Mouse (Mus musculus) olfactory bulb, adult 2 months (tissue): ENCODE measurements at regions not wholly inside any gene's neighbourhood (a gene's known extent, or its start where the extent isn't known, plus 50 kb on each side); places are given as distances from the start of the nearest gene placed in this dataset.
"Not testable (repeated sequence)": the region's sequence is repeated elsewhere in the genome, so short reads cannot be mapped to it uniquely, and the experiment has no call there.

Source experiments
- H3K27ac ChIP-seq: fragments of 200-500 bp; 2 replicates; pipeline ENCODE4 v1.5.1; 2012; ENCODE audit warnings: low read depth, low read length; ENCODE audit not compliant: insufficient read depth
- H3K4me1 ChIP-seq: fragments of 200-500 bp; 2 replicates; pipeline ENCODE4 v1.6.1; 2012; ENCODE audit warnings: low read length; ENCODE audit not compliant: control insufficient read depth, insufficient read depth
- H3K4me3 ChIP-seq: fragments of 200-500 bp; 2 replicates; pipeline ENCODE4 v1.5.1; 2012; ENCODE audit warnings: mild to moderate bottlenecking, low read depth, low read length, moderate library complexity; ENCODE audit not compliant: insufficient read depth
- CTCF ChIP-seq: fragments of 200-500 bp; IDR thresholded peaks from 2 replicates; pipeline ENCODE4 v1.5.1; 2012; ENCODE audit warnings: low read depth, mild to moderate bottlenecking, low read length, moderate library complexity; ENCODE audit not compliant: insufficient read depth
- POLR2A ChIP-seq: fragments of 200-500 bp; IDR thresholded peaks from 2 replicates; pipeline ENCODE4 v1.6.1; 2012; ENCODE audit warnings: mild to moderate bottlenecking, low read depth, low read length, moderate library complexity; ENCODE audit not compliant: insufficient read depth
- WGBS: fragments of 180-500 bp; shearing (Covaris S2); methylation state at CpG from one replicate; pipeline ENCODE4 v1.1.7; 2018; 5-methylcytosine and 5-hydroxymethylcytosine counted together

DNA sequence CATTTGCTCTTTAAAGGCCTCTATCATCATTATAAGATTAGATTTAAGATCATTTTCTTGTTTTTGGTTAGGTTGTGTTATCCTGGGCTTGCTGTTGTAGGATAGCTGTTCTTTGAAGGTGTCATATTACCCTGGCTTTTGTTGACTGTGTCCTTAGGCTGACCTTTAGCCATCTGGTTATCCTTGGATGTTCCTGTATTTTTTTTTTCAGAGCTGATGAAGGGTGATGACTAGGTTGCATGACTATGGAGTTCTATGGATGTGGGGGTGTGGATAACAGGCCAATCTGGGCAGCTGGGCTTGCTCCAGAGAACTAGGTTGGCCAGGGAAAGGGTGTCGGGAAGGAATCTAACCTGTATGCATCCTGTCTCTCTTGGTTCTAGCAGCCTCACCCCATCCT is 74.2 kb downstream of the Dmrta1 start:
- WGBS: 92% methylated on average over 1 of the region's 1 CpGs
- H3K4me3 ChIP-seq: no peak overlapping the region
- no peak overlapping the region for H3K27ac ChIP-seq
- no peaks in the 10 kb centered on the region for H3K4me1 ChIP-seq
- TF ChIP-seq CTCF (no peak), POLR2A (no peak)

DNA sequence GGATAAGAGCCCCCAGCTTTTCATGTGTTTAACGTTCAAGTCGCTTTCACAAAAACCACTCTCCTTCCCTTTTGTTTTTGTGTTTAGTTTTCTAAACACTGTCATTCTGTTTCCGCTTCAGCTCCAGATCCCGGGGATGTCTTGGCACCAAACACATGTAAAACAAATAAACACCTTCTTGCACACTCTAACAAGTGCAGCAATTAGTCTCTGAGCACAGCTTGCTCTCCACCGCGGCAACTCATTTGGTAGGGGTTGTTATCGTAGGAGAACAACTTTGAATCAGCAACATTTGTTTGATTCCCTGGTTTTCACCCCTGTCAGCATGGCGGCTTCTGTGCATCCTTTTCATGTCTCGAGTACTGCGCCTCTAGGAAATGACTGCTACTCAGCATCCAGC is 97.0 kb downstream of the Dmrta1 start:
- no peak overlapping the region for H3K4me3 ChIP-seq
- H3K4me1 ChIP-seq: no peaks in the 10 kb centered on the region
- TF ChIP-seq POLR2A (no peak), CTCF (no peak)
- 8% methylated on average over 10 of the region's 10 CpGs for WGBS
- no peak overlapping the region for H3K27ac ChIP-seq

DNA sequence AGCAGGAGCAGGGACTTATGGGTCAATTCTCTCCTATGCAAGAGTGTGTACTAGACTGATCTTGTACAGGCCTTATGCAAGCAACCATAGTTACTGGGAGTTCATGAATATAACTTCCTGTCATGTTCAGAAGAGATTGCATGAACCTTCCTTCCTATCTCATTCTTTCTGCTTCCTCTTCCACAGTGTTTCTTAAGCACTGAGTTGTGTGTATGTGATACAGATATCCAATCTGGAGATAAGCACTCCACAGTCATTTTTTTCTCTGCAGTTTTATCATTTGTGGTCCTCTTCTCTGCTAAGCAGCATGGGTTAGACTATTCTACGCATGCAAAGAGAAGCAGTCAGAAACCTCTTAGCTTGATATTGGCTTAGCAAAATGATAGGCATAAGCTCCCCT is 102.3 kb downstream of the Dmrta1 start:
- H3K27ac ChIP-seq: no peak overlapping the region
- TF ChIP-seq POLR2A: no peak
- no peak for TF ChIP-seq CTCF
- H3K4me3 ChIP-seq: no peak overlapping the region
- 100% methylated on average over 1 of the region's 1 CpGs for WGBS
- no peaks in the 10 kb centered on the region for H3K4me1 ChIP-seq

DNA sequence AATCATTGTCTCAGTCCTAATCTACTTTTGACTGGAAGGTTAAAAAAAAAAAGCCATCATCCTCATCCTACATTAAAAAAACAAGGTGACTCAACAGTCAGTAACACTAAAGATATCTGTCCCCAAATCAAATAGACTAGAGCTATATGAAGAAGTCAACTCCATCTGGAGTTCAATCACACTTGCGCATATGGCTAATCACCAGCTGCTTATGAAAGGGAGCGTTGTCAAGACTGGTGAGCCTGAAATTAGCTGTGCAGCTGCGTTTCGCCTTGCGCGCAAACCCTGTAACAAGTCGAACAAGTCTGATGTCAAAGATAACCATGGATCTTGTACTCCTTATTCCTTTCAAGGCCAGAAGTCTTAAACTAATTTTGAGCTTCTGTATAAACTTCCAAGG is 137.6 kb downstream of the Dmrta1 start:
- Histone ChIP-seq H3K4me1 (no peaks in the 10 kb centered on the region), H3K27ac (no peak overlapping the region), H3K4me3 (no peak overlapping the region)
- 49% methylated on average over 7 of the region's 7 CpGs for WGBS
- TF ChIP-seq CTCF (no peak), POLR2A (no peak)

DNA sequence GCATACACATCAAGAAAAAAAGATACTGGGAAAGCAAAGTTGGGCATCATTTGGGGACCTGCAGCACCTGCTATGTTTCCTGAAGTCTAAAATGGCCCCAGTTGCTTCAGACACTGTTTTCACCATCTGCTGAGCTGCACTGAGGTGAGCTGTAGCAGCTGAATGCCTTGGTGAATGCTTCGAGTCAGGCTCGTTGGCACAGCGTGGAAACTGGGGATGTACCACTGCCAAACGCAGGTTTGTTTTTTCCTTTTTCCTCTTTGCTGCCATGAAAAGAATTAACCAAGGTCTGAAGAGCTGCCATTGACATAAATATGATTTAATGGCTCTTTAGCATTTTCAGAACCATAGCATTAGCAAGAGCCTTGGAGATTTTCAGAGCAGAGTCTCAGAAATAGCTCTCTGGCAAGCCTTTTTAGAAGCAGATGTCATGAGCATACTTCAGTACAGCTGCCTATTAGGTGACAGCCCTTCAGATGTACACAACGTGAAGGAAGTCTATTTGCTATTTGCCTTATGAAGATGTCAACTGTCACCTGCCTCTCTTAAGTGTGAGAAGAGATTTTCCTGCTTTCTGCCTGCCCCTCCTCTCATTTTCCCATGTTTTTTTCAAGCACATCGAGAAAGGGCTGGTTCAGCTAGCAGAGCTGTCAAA is 155.4 kb downstream of the Dmrta1 start:
- H3K4me1 ChIP-seq: no peaks in the 10 kb centered on the region
- WGBS: 41% methylated on average over 6 of the region's 6 CpGs
- TF ChIP-seq POLR2A: no peak
- no peak for TF ChIP-seq CTCF
- no peak overlapping the region for H3K27ac ChIP-seq
- no peak overlapping the region for H3K4me3 ChIP-seq

DNA sequence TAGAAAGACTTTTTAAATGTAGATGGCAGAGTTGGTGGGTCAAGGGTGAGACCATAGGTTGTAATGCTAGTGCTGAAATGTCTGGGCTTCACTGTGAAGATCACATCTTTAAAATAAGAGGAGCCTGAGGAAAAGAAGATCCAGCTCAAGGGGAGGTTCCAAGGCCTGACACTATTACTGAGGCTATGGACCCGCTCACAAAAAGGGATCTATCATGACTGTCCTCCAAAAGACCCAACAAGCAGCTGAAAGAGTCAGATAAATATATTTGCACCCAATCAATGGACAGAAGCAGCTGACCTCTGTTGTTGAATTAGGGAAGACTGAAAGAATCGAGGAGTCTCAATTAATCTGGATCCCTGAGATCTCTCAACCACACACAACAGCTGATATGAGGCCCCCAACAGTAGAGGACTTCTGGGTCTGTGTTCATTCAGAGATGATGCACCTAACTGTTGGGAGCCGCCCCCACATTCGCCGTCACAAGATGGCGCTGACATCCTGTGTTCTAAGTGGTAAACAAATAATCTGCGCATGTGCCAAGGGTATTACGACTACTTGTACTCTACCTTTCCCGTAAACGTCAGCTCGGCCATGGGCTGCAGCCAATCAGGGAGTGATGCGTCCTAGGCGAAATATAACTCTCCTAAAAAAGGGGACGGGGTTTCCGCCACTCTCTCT is 196.3 kb downstream of the Dmrta1 start:
- peak overlapping the region; percentile 18; the same call in 1 of the 2 replicates for H3K4me3 ChIP-seq
- H3K27ac ChIP-seq, H3K4me1 ChIP-seq: not testable (repeated sequence)
- WGBS: 22% methylated on average over 10 of the region's 15 CpGs

DNA sequence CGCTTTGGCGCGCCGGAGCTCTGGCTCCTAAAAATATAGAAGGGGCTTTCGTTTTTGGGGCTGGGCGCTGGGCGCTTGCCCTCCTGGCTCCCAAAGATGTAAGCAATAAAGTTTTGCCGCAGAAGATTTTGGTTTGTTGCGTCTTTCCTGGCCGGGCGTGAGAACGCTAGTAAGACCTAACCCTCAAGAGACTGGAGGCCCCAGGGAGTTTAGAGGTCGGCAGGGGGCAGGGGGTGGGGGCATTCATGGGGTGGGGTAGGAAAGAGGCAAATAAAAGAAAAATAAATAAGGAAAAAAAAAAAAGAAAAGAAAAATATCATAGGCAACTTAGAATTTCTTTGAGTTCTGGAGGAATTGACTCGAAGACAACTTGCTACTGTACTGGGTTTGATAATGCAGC is 196.9 kb downstream of the Dmrta1 start:
- not testable (repeated sequence) for H3K4me1 ChIP-seq, H3K27ac ChIP-seq
- 33% methylated on average over 8 of the region's 14 CpGs for WGBS
- H3K4me3 ChIP-seq: peak overlapping the region; percentile 32; the same call in 1 of the 2 replicates

DNA sequence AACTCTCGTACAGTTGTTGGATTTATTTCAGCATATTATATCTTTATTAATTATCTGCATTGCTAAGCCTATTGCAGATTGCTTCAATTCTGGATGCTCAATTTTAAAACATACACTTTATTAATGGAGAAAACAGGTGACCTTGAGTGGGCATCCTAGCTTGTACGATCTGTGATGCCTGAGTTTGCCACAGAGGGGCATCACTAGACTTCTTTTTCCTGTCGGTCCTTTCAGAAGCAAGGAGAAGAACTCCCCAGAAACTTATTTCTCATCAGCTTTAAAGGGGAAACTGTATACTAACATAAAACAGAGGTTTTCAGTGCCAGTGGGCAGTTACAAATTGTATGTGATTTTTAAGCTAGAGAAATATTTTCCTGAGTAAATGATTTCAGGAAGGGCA is 201.8 kb downstream of the Dmrta1 start:
- WGBS: 49% methylated on average over 3 of the region's 3 CpGs
- H3K27ac ChIP-seq: no peak overlapping the region
- H3K4me1 ChIP-seq: no peaks in the 10 kb centered on the region
- no peak overlapping the region for H3K4me3 ChIP-seq
- no peak for TF ChIP-seq CTCF
- no peak for TF ChIP-seq POLR2A

DNA sequence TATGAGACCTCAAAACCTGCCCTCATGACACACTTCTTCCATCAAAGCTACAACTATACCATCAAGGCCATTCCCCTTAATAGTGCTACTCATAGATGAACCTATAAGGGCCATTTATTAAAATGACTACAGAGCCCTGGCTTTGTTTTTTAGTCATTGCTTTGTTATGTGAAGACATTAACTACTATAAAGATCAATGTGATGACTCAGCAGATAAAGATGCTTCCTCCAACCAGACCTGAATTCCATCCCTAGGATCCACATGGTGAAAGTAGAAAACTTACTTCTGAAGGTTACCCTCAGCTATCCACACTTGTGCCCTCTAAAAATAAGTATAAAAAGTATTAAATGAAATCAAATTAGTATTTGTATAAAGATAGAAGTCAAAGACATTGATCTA is 230.4 kb downstream of the Dmrta1 start:
- H3K27ac ChIP-seq: no peak overlapping the region
- H3K4me1 ChIP-seq: no peaks in the 10 kb centered on the region
- no peak overlapping the region for H3K4me3 ChIP-seq
- no peak for TF ChIP-seq CTCF
- TF ChIP-seq POLR2A: no peak

DNA sequence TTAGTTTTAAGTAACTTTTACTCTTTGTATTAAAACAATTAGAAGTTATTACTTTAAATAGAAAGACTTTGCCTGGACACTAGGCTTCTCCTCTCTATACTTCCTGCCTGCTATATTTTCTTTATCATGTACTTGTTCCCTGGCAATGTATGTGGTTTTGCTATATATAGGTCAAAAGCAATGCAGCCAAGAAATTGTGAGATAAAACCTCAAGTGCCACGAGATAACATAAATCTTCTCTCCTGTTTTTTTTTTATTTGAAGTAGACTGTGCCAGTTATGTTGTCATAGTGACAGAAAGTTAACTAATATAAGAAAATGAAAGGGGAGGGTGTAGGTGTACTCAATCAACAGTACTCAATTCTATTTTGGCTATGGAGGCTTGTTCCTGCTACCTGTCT is 258.4 kb downstream of the Dmrta1 start:
- no peak overlapping the region for H3K27ac ChIP-seq
- TF ChIP-seq CTCF (no peak), POLR2A (no peak)
- H3K4me3 ChIP-seq: no peak overlapping the region
- 82% methylated on average over 1 of the region's 1 CpGs for WGBS
- no peaks in the 10 kb centered on the region for H3K4me1 ChIP-seq
